Mouse (Mus musculus): ENCODE results near the gene Bri3bp. TPM values are rescaled to one million over a fixed set of nuclear protein-coding genes. Genes with fewer than 3 reads are reported as not detected.

Gene Bri3bp
- polyA plus RNA-seq, 1 experiment, result 45.8 TPM

DNA sequence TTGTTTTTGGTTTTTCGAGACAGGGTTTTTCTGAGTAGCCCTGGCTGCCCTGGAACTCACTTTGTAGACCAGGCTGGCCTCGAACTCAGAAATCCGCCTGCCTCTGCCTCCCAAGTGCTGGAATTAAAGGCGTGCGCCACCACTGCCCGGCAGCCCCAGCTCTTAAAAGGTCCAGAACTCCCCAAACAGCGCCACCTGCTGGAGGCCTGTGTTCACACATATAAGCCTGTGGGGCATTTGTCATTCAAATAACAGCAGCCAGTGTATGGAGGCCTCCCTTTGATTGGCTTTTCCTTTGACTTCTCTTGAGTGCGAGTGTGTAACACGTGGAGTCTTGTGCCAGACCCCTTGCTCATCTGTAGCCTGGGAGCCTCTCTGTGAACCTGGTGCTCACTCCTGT lies 66.2 kb downstream of the Bri3bp start:
- H3K4me1 ChIP-seq (ENCODE audit: control insufficient read depth, insufficient read depth, low read length), result no peaks in the 10 kb centered on the region
- no peaks in the 10 kb centered on the region for H3K9me3 ChIP-seq (replicated peaks; ENCODE audit: control insufficient read depth, insufficient read depth, low read length, poor library complexity, severe bottlenecking)
- no peak for TF ChIP-seq POLR2A (IDR thresholded peaks at IDR 0.05; ENCODE audit: insufficient read depth, low read length)
- TF ChIP-seq EP300 (IDR thresholded peaks at IDR 0.05; ENCODE audit: insufficient read depth, low read depth, low read length), result no peak
- TF ChIP-seq CTCF (IDR thresholded peaks at IDR 0.05; ENCODE audit: low read depth, low read length), result peak; percentile 62
- no peak overlapping the region for H3K27ac ChIP-seq (ENCODE audit: insufficient read depth, low read length)
- H3K4me3 ChIP-seq (ENCODE audit: low read depth, low read length), result no peak overlapping the region
- no peaks in the 10 kb centered on the region for H3K36me3 ChIP-seq (ENCODE audit: control insufficient read depth, insufficient read depth, low read length, poor library complexity, severe bottlenecking)
- no peaks in the 10 kb centered on the region for H3K27me3 ChIP-seq (ENCODE audit: control insufficient read depth, insufficient read depth, low read length, poor library complexity, severe bottlenecking)
- H3K9ac ChIP-seq (ENCODE audit: low read depth, poor library complexity, severe bottlenecking), result no peak overlapping the region

DNA sequence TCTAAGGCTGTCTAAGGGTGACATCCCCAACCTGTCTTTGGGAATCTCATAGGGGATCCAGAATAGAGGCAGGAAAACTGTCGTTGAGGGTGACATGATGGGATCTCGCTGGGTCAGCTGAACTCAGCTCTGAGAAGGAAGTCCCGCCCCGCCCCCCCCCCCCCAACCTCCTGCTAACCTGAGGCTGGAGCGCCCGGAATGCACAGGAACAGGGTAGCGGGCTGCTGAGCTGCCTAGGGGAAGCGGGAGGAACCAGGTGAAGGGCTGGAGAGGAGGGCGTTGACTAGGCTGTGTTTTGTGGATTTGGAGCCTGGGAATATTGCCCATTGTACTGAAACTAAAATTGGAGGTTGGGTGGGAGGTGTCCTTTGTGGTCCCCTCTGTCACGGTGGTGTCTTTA lies 66.6 kb downstream of the Bri3bp start:
- TF ChIP-seq EP300 (IDR thresholded peaks at IDR 0.05; ENCODE audit: insufficient read depth, low read depth, low read length) (no peak), CTCF (IDR thresholded peaks at IDR 0.05; ENCODE audit: low read depth, low read length) (no peak), POLR2A (IDR thresholded peaks at IDR 0.05; ENCODE audit: insufficient read depth, low read length) (no peak)
- H3K9ac ChIP-seq (ENCODE audit: low read depth, poor library complexity, severe bottlenecking), result no peak overlapping the region
- H3K36me3 ChIP-seq (ENCODE audit: control insufficient read depth, insufficient read depth, low read length, poor library complexity, severe bottlenecking), result no peaks in the 10 kb centered on the region
- no peak overlapping the region for H3K4me3 ChIP-seq (ENCODE audit: low read depth, low read length)
- no peaks in the 10 kb centered on the region for H3K9me3 ChIP-seq (replicated peaks; ENCODE audit: control insufficient read depth, insufficient read depth, low read length, poor library complexity, severe bottlenecking)
- H3K27me3 ChIP-seq (ENCODE audit: control insufficient read depth, insufficient read depth, low read length, poor library complexity, severe bottlenecking), result no peaks in the 10 kb centered on the region
- no peak overlapping the region for H3K27ac ChIP-seq (ENCODE audit: insufficient read depth, low read length)
- H3K4me1 ChIP-seq (ENCODE audit: control insufficient read depth, insufficient read depth, low read length), result no peaks in the 10 kb centered on the region

DNA sequence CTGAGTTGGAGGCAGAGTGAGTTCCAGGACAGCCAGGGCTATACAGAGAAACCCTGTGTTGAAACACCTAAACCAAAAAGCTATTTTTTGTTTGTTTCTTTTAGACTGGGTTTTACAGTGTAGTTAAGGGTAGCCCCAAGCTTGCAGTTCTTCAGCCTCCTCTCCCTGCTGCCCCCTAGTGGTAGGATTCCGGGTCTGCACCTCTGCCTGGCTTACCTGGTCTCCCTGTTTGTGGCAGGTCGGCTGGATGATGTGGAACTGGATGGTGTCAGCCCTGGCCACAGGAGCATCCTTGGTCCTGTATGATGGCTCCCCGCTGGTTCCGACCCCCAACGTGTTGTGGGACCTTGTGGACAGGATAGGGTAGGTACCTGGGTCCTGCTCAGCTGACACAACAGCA lies 68.2 kb downstream of the Bri3bp start:
- Histone ChIP-seq H3K36me3 (ENCODE audit: control insufficient read depth, insufficient read depth, low read length, poor library complexity, severe bottlenecking) (no peaks in the 10 kb centered on the region), H3K9ac (ENCODE audit: low read depth, poor library complexity, severe bottlenecking) (no peak overlapping the region), H3K27me3 (ENCODE audit: control insufficient read depth, insufficient read depth, low read length, poor library complexity, severe bottlenecking) (no peaks in the 10 kb centered on the region), H3K27ac (ENCODE audit: insufficient read depth, low read length) (no peak overlapping the region), H3K9me3 (replicated peaks; ENCODE audit: control insufficient read depth, insufficient read depth, low read length, poor library complexity, severe bottlenecking) (no peaks in the 10 kb centered on the region), H3K4me1 (ENCODE audit: control insufficient read depth, insufficient read depth, low read length) (no peaks in the 10 kb centered on the region), H3K4me3 (ENCODE audit: low read depth, low read length) (no peak overlapping the region)
- TF ChIP-seq EP300 (IDR thresholded peaks at IDR 0.05; ENCODE audit: insufficient read depth, low read depth, low read length) (no peak), CTCF (IDR thresholded peaks at IDR 0.05; ENCODE audit: low read depth, low read length) (peak; percentile 98)

Other genes with a start within 250 kb of the Bri3bp start
- gene Scarb1, start 100.5 kb upstream of the Bri3bp start, polyA plus RNA-seq (2011; ENCODE audit: insufficient read depth, insufficient read length, low read depth, missing spikeins), result 59.6 and 63.9 TPM in 2 replicates
- not detected in 2 replicates for gene Gm10382, start 52.2 kb upstream of the Bri3bp start, polyA plus RNA-seq (2011; ENCODE audit: insufficient read depth, insufficient read length, low read depth, missing spikeins)
- gene Ubc, start 51.4 kb upstream of the Bri3bp start, polyA plus RNA-seq (2011; ENCODE audit: insufficient read depth, insufficient read length, low read depth, missing spikeins), result 329 and 334 TPM in 2 replicates
- 35.2 and 42.3 TPM in 2 replicates for gene Dhx37, start 7.4 kb upstream of the Bri3bp start, polyA plus RNA-seq (2011; ENCODE audit: insufficient read depth, insufficient read length, low read depth, missing spikeins)
- 23.2 and 26.3 TPM in 2 replicates for gene Aacs, start 34.2 kb downstream of the Bri3bp start, polyA plus RNA-seq (2011; ENCODE audit: insufficient read depth, insufficient read length, low read depth, missing spikeins)
- gene Tmem132b, start 90.2 kb downstream of the Bri3bp start, polyA plus RNA-seq (2011; ENCODE audit: insufficient read depth, insufficient read length, low read depth, missing spikeins), result 0.15 and 0.20 TPM in 2 replicates